Mouse (Mus musculus) left cerebral cortex, postnatal 10 days (tissue): ENCODE data around the gene Naa25. TPM values are rescaled to one million over a fixed set of nuclear protein-coding genes. Genes with fewer than 3 reads are reported as not detected.

Experiments
- DNase-seq, 2 experiments: peaks; one replicate each; pipeline ENCODE4 v3.0.0; 2021 to 2022; ENCODE audit warnings: low spot score in 2 of 2, mixed read lengths in 1 of 2; ENCODE audit errors: extremely low spot score in 1 of 2
- intact Hi-C: fragments of 180-260 bp; cut with DNase I; formaldehyde crosslinking; loops from one replicate; pipeline ENCODE4 v1.15.1; 2025
- total RNA-seq, 2 experiments: library from RNA; stranded (reverse); gene quantifications; 2 replicates each; pipeline ENCODE4 v1.2.3; 2021

Naa25 gene
- total RNA-seq, 2 experiments from 2014 or later = 48.3 to 50.1 TPM

GRCm38 (mm10) chr5:121476040-121476439 is 78.3 kb downstream of the Naa25 start:
- DNase-seq = no peak
- intact Hi-C loops = loop anchor here (5.0 kb wide), 1 partner anchor 34 kb away; no protein-coding TSS in a partner anchor

DNA sequence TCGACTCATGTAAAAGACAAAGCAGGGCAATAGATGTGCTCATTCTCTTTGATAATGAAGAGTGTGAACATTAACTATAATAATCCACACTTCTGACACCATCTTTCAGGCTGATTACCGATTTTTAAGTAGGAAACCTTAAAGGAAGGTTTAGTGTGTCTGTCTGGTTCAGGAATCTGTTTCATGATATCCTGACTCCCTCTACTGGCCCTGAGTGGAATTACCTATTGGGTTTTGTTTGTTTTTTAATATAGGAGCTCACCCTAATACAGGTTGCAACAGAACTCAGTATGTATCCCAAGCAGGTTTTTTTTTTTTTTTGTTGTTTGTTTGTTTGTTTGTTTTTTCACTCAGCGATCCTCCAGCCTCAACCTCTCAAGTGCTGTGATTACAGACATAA is 79.9 kb downstream of the Naa25 start:
- intact Hi-C loops = loop anchor here (5.0 kb wide), 1 partner anchor 35 kb away; no protein-coding TSS in a partner anchor
- DNase-seq = peak in 1 of 2 experiments; percentile 64

GRCm38 (mm10) chr5:121484801-121485200 is 87.1 kb downstream of the Naa25 start:
- DNase-seq = no peak
- intact Hi-C loops = no loop called here

GRCm38 (mm10) chr5:121493305-121493704 is 95.6 kb downstream of the Naa25 start:
- intact Hi-C loops = no loop called here
- DNase-seq = peak; percentile 37 to 63

Other genes starting within 250 kb of the Naa25 start
- 10 to 100 TPM; 78.0 to 80.4 TPM for gene Ptpn11, start 206.5 kb upstream of the Naa25 start, total RNA-seq
- gene Rpl6, start 193.5 kb upstream of the Naa25 start, total RNA-seq = 100 to 1,000 TPM; 499 to 506 TPM
- 100 to 1,000 TPM; 222 to 247 TPM for gene Hectd4, start 177.7 kb upstream of the Naa25 start, total RNA-seq
- 100 to 1,000 TPM in 1 of 2 experiments, 10 to 100 TPM in 1; 97.9 to 105 TPM for gene Trafd1, start 12.3 kb upstream of the Naa25 start, total RNA-seq
- gene Tmem116, start 54.0 kb downstream of the Naa25 start, total RNA-seq = 1 to 10 TPM; 4.4 to 5.5 TPM
- gene Erp29, start 54.6 kb downstream of the Naa25 start, total RNA-seq = 100 to 1,000 TPM; 172 to 181 TPM
- not detected for gene Adam1b, start 105.5 kb downstream of the Naa25 start, total RNA-seq
- 1 to 10 TPM; 8.1 to 8.2 TPM for gene Adam1a, start 147.5 kb downstream of the Naa25 start, total RNA-seq
- not detected for gene Gm42878, start 147.5 kb downstream of the Naa25 start, total RNA-seq
- 10 to 100 TPM; 78.6 to 79.8 TPM for gene Mapkapk5, start 148.0 kb downstream of the Naa25 start, total RNA-seq
- gene Aldh2, start 195.9 kb downstream of the Naa25 start, total RNA-seq = 10 to 100 TPM; 71.5 to 72.7 TPM
- gene Acad12, start 221.0 kb downstream of the Naa25 start, total RNA-seq = 1 to 10 TPM; 4.0 to 5.4 TPM